In genomic region chr7:29238019-29238967, GRCm38 (mm10) we compare ENCODE assay signal across 7 mouse cellular contexts. TPM values are rescaled to one million over a fixed set of nuclear protein-coding genes. Genes with fewer than 3 reads are reported as not detected.
DNase-seq lines count a peak whose midpoint lies in the region; ATAC-seq lines count a peak whose summit lies in the region.

TSS of gene Yif1b (plus strand) at chr7:29238329.

- no peaks in the 10 kb centered on the region for H3K4me1 ChIP-seq in embryonic facial prominence, embryonic 11.5 days (ENCODE audit: control insufficient read depth, insufficient read depth, low read length)
- peaks cover 17% of the 10 kb centered on the region for H3K4me1 ChIP-seq in limb, embryonic 10.5 days
- peaks cover 13% of the 10 kb centered on the region for H3K4me1 ChIP-seq in midbrain, embryonic 13.5 days (replicated peaks)

- DNase-seq in adrenal gland, postnatal 14 days = peak; percentile 98
- DNase-seq in embryonic facial prominence, embryonic 11.5 days (ENCODE audit: low spot score) = peak; percentile 100
- DNase-seq in kidney, adult 11 months = peak; percentile 99
- DNase-seq in limb, embryonic 10.5 days (ENCODE audit: low spot score) = peak; percentile 98
- DNase-seq in spleen, adult 12 weeks (ENCODE audit: low spot score) = peak; percentile 99

- H3K9ac ChIP-seq in embryonic facial prominence, embryonic 11.5 days (replicated peaks; ENCODE audit: low read length) = peak within 1 kb of the TSS; percentile 45
- peak within 1 kb of the TSS; percentile 73 for H3K9ac ChIP-seq in midbrain, embryonic 13.5 days (replicated peaks)

- peak; percentile 95 for ATAC-seq in embryonic facial prominence, embryonic 11.5 days (replicated peaks; ENCODE audit: insufficient number of reproducible peaks, low FRiP score, low TSS enrichment, low read depth)
- ATAC-seq in granulocyte monocyte progenitor cell, adult 5-6 weeks (replicated peaks; ENCODE audit: poor library complexity, severe bottlenecking) = peak; percentile 96
- ATAC-seq in midbrain, embryonic 13.5 days = peak; percentile 97

- peak within 1 kb of the TSS; percentile 71 for H3K27ac ChIP-seq in embryonic facial prominence, embryonic 11.5 days (replicated peaks; ENCODE audit: low read depth, low read length)
- peak within 1 kb of the TSS; percentile 89 for H3K27ac ChIP-seq in limb, embryonic 10.5 days
- peak within 1 kb of the TSS; percentile 89 for H3K27ac ChIP-seq in midbrain, embryonic 13.5 days

- no peaks in the 10 kb centered on the region for H3K9me3 ChIP-seq in embryonic facial prominence, embryonic 11.5 days (replicated peaks; ENCODE audit: control insufficient read depth, low read length)
- H3K9me3 ChIP-seq in limb, embryonic 10.5 days (replicated peaks) = no peaks in the 10 kb centered on the region
- H3K9me3 ChIP-seq in midbrain, embryonic 13.5 days = no peaks in the 10 kb centered on the region

- peak within 1 kb of the TSS; percentile 71 for H3K4me2 ChIP-seq in embryonic facial prominence, embryonic 11.5 days (ENCODE audit: low read depth, low read length)
- H3K4me2 ChIP-seq in midbrain, embryonic 13.5 days (replicated peaks) = peak within 1 kb of the TSS; percentile 84

- H3K4me3 ChIP-seq in embryonic facial prominence, embryonic 11.5 days (ENCODE audit: low read depth, low read length) = peak within 1 kb of the TSS; percentile 38
- peak within 1 kb of the TSS; percentile 70 for H3K4me3 ChIP-seq in limb, embryonic 10.5 days
- peak within 1 kb of the TSS; percentile 71 for H3K4me3 ChIP-seq in midbrain, embryonic 13.5 days (replicated peaks)

- no peaks in the 10 kb centered on the region for H3K27me3 ChIP-seq in embryonic facial prominence, embryonic 11.5 days (ENCODE audit: control insufficient read depth, insufficient read depth, low read length)
- peaks cover 9% of the 10 kb centered on the region for H3K27me3 ChIP-seq in limb, embryonic 10.5 days (ENCODE audit: low read depth, poor library complexity, severe bottlenecking)
- peaks cover 6% of the 10 kb centered on the region for H3K27me3 ChIP-seq in midbrain, embryonic 13.5 days

- WGBS in embryonic facial prominence, embryonic 11.5 days = under 1% methylated on average over 60 of the region's 60 CpGs
- under 1% methylated on average over 60 of the region's 60 CpGs for WGBS in limb, embryonic 10.5 days
- under 1% methylated on average over 60 of the region's 60 CpGs for WGBS in midbrain, embryonic 13.5 days

- no peaks in the 10 kb centered on the region for H3K36me3 ChIP-seq in embryonic facial prominence, embryonic 11.5 days (replicated peaks; ENCODE audit: control insufficient read depth, insufficient read depth, low read depth, low read length)
- H3K36me3 ChIP-seq in limb, embryonic 10.5 days = no peaks in the 10 kb centered on the region; the same call in 1 of the 2 replicates
- no peaks in the 10 kb centered on the region for H3K36me3 ChIP-seq in midbrain, embryonic 13.5 days

RNA-seq across cellular contexts. Expression of gene Yif1b, which starts in this region (rescaled TPM):
- 77.1 and 81.0 TPM in 2 replicates for total RNA-seq in adrenal gland, postnatal 14 days (2021)
- polyA plus RNA-seq in embryonic facial prominence, embryonic 11.5 days (2014; fragmentation: Nextera tagmentation; extraction: Ambion mirVana) = 86.1 and 90.5 TPM in 2 replicates
- total RNA-seq in granulocyte monocyte progenitor cell, adult 5-6 weeks (2014; fragmentation: Nextera tagmentation) = 57.1 and 86.7 TPM in 2 replicates
- 33.1 and 33.4 TPM in 2 replicates for total RNA-seq in granulocyte monocyte progenitor cell, adult 5-6 weeks (2017)
- 99.8 and 103 TPM in 2 replicates for polyA plus RNA-seq in limb, embryonic 10.5 days (2016; fragmentation: Nextera tagmentation; extraction: Ambion mirVana)
- 77.0 and 80.8 TPM in 2 replicates for polyA plus RNA-seq in midbrain, embryonic 13.5 days (2015; fragmentation: Nextera tagmentation; extraction: Ambion mirVana)

Comparison
In these comparisons a context has a peak if more than half of its experiments do, and no peak if none do; other contexts are left out.
1. Peak in every context shown above with its lines: DNase-seq, ATAC-seq, H3K4me3 ChIP-seq and H3K27ac ChIP-seq.